Mouse (Mus musculus) liver, adult 2 months (tissue): ENCODE measurements at regions not wholly inside any gene's neighbourhood (a gene's known extent, or its start where the extent isn't known, plus 50 kb on each side); places are given as distances from the start of the nearest gene placed in this dataset.

Source experiments
- CTCF ChIP-seq: fragments of 200-500 bp; IDR thresholded peaks from 2 replicates; pipeline ENCODE4 v1.5.1; 2011; ENCODE audit warnings: low read depth, low read length, control low read depth
- POLR2A ChIP-seq: fragments of 200-500 bp; IDR thresholded peaks from 2 replicates; pipeline ENCODE4 v1.6.1; 2011; ENCODE audit warnings: low read length, control low read depth; ENCODE audit not compliant: insufficient read depth; ENCODE audit errors: extremely low read depth

- TF ChIP-seq POLR2A = no peak
- TF ChIP-seq CTCF = no peak
Observed at GRCm38 (mm10) chr6:12140596-12140995, 233.0 kb downstream of the Phf14 start.
